Mouse (Mus musculus) stomach, postnatal 0 days (tissue): Measurements from ENCODE around the gene Dmc1.

Source experiments
- CTCF ChIP-seq: IDR thresholded peaks from 2 replicates; pipeline ENCODE4 v1.5.1; 2016; ENCODE audit warnings: antibody characterized with exemption, low read depth, mild to moderate bottlenecking, moderate library complexity
- EP300 ChIP-seq: optimal IDR thresholded peaks from 2 replicates; pipeline ENCODE3; 2016; ENCODE audit warnings: antibody characterized with exemption

GRCm38 (mm10) chr15:79645483-79645882 is 40.6 kb upstream of the Dmc1 start:
- TF ChIP-seq CTCF (no peak), EP300 (no peak)
